Mouse (Mus musculus): ENCODE data around the gene Hibadh. TPM values are rescaled to one million over a fixed set of nuclear protein-coding genes. Genes with fewer than 3 reads are reported as not detected.
"Not testable (repeated sequence)": the region's sequence is repeated elsewhere in the genome, so short reads cannot be mapped to it uniquely, and the experiment has no call there.

Gene Hibadh
- polyA plus RNA-seq, 1 experiment from 2014 or later, result 161 TPM

GRCm38 (mm10) chr6:52671791-52672190 is 31.6 kb upstream of the Hibadh start:
- Histone ChIP-seq H3K4me1 (replicated peaks) (no peaks in the 10 kb centered on the region), H3K36me3 (no peaks in the 10 kb centered on the region), H3K9me3 (replicated peaks) (no peaks in the 10 kb centered on the region), H3K4me2 (no peak overlapping the region), H3K27ac (no peak overlapping the region), H3K4me3 (no peak overlapping the region), H3K9ac (no peak overlapping the region), H3K27me3 (no peaks in the 10 kb centered on the region)
- no peak for ATAC-seq (replicated peaks; ENCODE audit: insufficient number of reproducible peaks, insufficient read depth, low FRiP score, low read depth)
- 65% methylated on average over 8 of the region's 8 CpGs for WGBS

GRCm38 (mm10) chr6:52669878-52670277 is 29.7 kb upstream of the Hibadh start:
- WGBS, result 47% methylated on average over 2 of the region's 2 CpGs
- H3K27ac ChIP-seq; H3K4me3 ChIP-seq; H3K9ac ChIP-seq; H3K4me2 ChIP-seq; H3K9me3 ChIP-seq (replicated peaks); H3K36me3 ChIP-seq; ATAC-seq (replicated peaks; ENCODE audit: insufficient number of reproducible peaks, insufficient read depth, low FRiP score, low read depth); H3K4me1 ChIP-seq (replicated peaks); H3K27me3 ChIP-seq: not testable (repeated sequence)

- H3K27ac ChIP-seq, result no peak overlapping the region
- H3K9ac ChIP-seq, result no peak overlapping the region
- no peak overlapping the region for H3K4me2 ChIP-seq
- 68% methylated on average over 3 of the region's 3 CpGs for WGBS
- no peaks in the 10 kb centered on the region for H3K9me3 ChIP-seq (replicated peaks)
- ATAC-seq (replicated peaks; ENCODE audit: insufficient number of reproducible peaks, insufficient read depth, low FRiP score, low read depth), result no peak
- no peaks in the 10 kb centered on the region for H3K27me3 ChIP-seq
- H3K4me3 ChIP-seq, result no peak overlapping the region
- H3K36me3 ChIP-seq, result no peaks in the 10 kb centered on the region
- no peaks in the 10 kb centered on the region for H3K4me1 ChIP-seq (replicated peaks)
Observed at GRCm38 (mm10) chr6:52667641-52668040, 27.5 kb upstream of the Hibadh start.

- no peak for ATAC-seq (replicated peaks; ENCODE audit: insufficient number of reproducible peaks, insufficient read depth, low FRiP score, low read depth)
- H3K27ac ChIP-seq, result no peak overlapping the region
- WGBS, result 36% methylated on average over 5 of the region's 5 CpGs
- H3K4me1 ChIP-seq (replicated peaks), result no peaks in the 10 kb centered on the region
- no peaks in the 10 kb centered on the region for H3K9me3 ChIP-seq (replicated peaks)
- no peak overlapping the region for H3K9ac ChIP-seq
- H3K4me2 ChIP-seq, result no peak overlapping the region
- H3K27me3 ChIP-seq, result no peaks in the 10 kb centered on the region
- H3K36me3 ChIP-seq, result no peaks in the 10 kb centered on the region
- no peak overlapping the region for H3K4me3 ChIP-seq
Observed at GRCm38 (mm10) chr6:52663021-52663420, 22.8 kb upstream of the Hibadh start.

GRCm38 (mm10) chr6:52655266-52655665 is 15.1 kb upstream of the Hibadh start:
- WGBS, result 81% methylated on average over 4 of the region's 4 CpGs
- Histone ChIP-seq H3K4me2 (no peak overlapping the region), H3K4me1 (replicated peaks) (no peaks in the 10 kb centered on the region), H3K4me3 (no peak overlapping the region), H3K36me3 (no peaks in the 10 kb centered on the region), H3K9me3 (replicated peaks) (no peaks in the 10 kb centered on the region), H3K27ac (no peak overlapping the region), H3K27me3 (no peaks in the 10 kb centered on the region), H3K9ac (no peak overlapping the region)
- no peak for ATAC-seq (replicated peaks; ENCODE audit: insufficient number of reproducible peaks, insufficient read depth, low FRiP score, low read depth)

GRCm38 (mm10) chr6:52648806-52649205 is 8.6 kb upstream of the Hibadh start:
- Histone ChIP-seq H3K9ac (no peak overlapping the region), H3K4me1 (replicated peaks) (no peaks in the 10 kb centered on the region), H3K36me3 (no peaks in the 10 kb centered on the region), H3K27me3 (no peaks in the 10 kb centered on the region), H3K4me2 (no peak overlapping the region), H3K27ac (no peak overlapping the region), H3K9me3 (replicated peaks) (no peaks in the 10 kb centered on the region), H3K4me3 (no peak overlapping the region)
- WGBS, result 55% methylated on average over 11 of the region's 11 CpGs
- ATAC-seq (replicated peaks; ENCODE audit: insufficient number of reproducible peaks, insufficient read depth, low FRiP score, low read depth), result no peak

GRCm38 (mm10) chr6:52648031-52648430 is 7.8 kb upstream of the Hibadh start:
- H3K27me3 ChIP-seq, result no peaks in the 10 kb centered on the region
- no peak overlapping the region for H3K4me2 ChIP-seq
- no peaks in the 10 kb centered on the region for H3K36me3 ChIP-seq
- H3K4me3 ChIP-seq, result no peak overlapping the region
- H3K27ac ChIP-seq, result no peak overlapping the region
- ATAC-seq (replicated peaks; ENCODE audit: insufficient number of reproducible peaks, insufficient read depth, low FRiP score, low read depth), result no peak
- no peak overlapping the region for H3K9ac ChIP-seq
- H3K9me3 ChIP-seq (replicated peaks), result no peaks in the 10 kb centered on the region
- no peaks in the 10 kb centered on the region for H3K4me1 ChIP-seq (replicated peaks)
- 87% methylated on average over 6 of the region's 6 CpGs for WGBS

GRCm38 (mm10) chr6:52645926-52646325 is 5.7 kb upstream of the Hibadh start:
- Histone ChIP-seq H3K4me3 (no peak overlapping the region), H3K36me3 (no peaks in the 10 kb centered on the region), H3K27me3 (no peaks in the 10 kb centered on the region), H3K27ac (no peak overlapping the region), H3K9me3 (replicated peaks) (no peaks in the 10 kb centered on the region), H3K4me2 (no peak overlapping the region), H3K4me1 (replicated peaks) (no peaks in the 10 kb centered on the region), H3K9ac (no peak overlapping the region)
- no peak for ATAC-seq (replicated peaks; ENCODE audit: insufficient number of reproducible peaks, insufficient read depth, low FRiP score, low read depth)
- 36% methylated on average over 5 of the region's 5 CpGs for WGBS

- Histone ChIP-seq H3K4me1 (replicated peaks) (peaks cover 9% of the 10 kb centered on the region; the same call in 1 of the 2 replicates), H3K36me3 (no peaks in the 10 kb centered on the region), H3K27me3 (no peaks in the 10 kb centered on the region), H3K27ac (no peak overlapping the region), H3K4me3 (no peak overlapping the region), H3K9ac (0 out of 2 replicates have a peak overlapping the region, but pooled peaks have one; percentile 9), H3K9me3 (replicated peaks) (no peaks in the 10 kb centered on the region), H3K4me2 (0 out of 2 replicates have a peak overlapping the region, but pooled peaks have one; percentile 27)
- ATAC-seq (replicated peaks; ENCODE audit: insufficient number of reproducible peaks, insufficient read depth, low FRiP score, low read depth), result no peak
- 40% methylated on average over 7 of the region's 7 CpGs for WGBS
Observed at GRCm38 (mm10) chr6:52642152-52642551, 2.0 kb upstream of the Hibadh start.

- H3K27me3 ChIP-seq, result no peaks in the 10 kb centered on the region
- H3K36me3 ChIP-seq, result no peaks in the 10 kb centered on the region
- H3K4me3 ChIP-seq, result no peak overlapping the region
- no peaks in the 10 kb centered on the region for H3K9me3 ChIP-seq (replicated peaks)
- WGBS, result 73% methylated on average over 3 of the region's 3 CpGs
- H3K4me2 ChIP-seq, result no peak overlapping the region
- ATAC-seq (replicated peaks; ENCODE audit: insufficient number of reproducible peaks, insufficient read depth, low FRiP score, low read depth), result no peak
- H3K4me1 ChIP-seq (replicated peaks), result peaks cover 9% of the 10 kb centered on the region; the same call in 1 of the 2 replicates
- H3K9ac ChIP-seq, result no peak overlapping the region
- H3K27ac ChIP-seq, result no peak overlapping the region
Observed at GRCm38 (mm10) chr6:52641076-52641475, 887 bp upstream of the Hibadh start.

- H3K27ac ChIP-seq, result peak overlapping the region; percentile 86
- H3K4me3 ChIP-seq, result peak overlapping the region; percentile 89
- peak overlapping the region; percentile 81 for H3K4me2 ChIP-seq
- 1% methylated on average over 26 of the region's 28 CpGs for WGBS
- peak overlapping the region; percentile 84 for H3K9ac ChIP-seq
- no peaks in the 10 kb centered on the region for H3K36me3 ChIP-seq
- no peaks in the 10 kb centered on the region for H3K27me3 ChIP-seq
- ATAC-seq (replicated peaks; ENCODE audit: insufficient number of reproducible peaks, insufficient read depth, low FRiP score, low read depth), result peak; percentile 24
- no peaks in the 10 kb centered on the region for H3K9me3 ChIP-seq (replicated peaks)
- H3K4me1 ChIP-seq (replicated peaks), result peaks cover 9% of the 10 kb centered on the region; the same call in 1 of the 2 replicates
Observed at GRCm38 (mm10) chr6:52639546-52640223, 504 bp downstream of the Hibadh start.
